Mouse (Mus musculus): ENCODE measurements at regions not wholly inside any gene's neighbourhood (a gene's known extent, or its start where the extent isn't known, plus 50 kb on each side); places are given as distances from the start of the nearest gene placed in this dataset.

DNA sequence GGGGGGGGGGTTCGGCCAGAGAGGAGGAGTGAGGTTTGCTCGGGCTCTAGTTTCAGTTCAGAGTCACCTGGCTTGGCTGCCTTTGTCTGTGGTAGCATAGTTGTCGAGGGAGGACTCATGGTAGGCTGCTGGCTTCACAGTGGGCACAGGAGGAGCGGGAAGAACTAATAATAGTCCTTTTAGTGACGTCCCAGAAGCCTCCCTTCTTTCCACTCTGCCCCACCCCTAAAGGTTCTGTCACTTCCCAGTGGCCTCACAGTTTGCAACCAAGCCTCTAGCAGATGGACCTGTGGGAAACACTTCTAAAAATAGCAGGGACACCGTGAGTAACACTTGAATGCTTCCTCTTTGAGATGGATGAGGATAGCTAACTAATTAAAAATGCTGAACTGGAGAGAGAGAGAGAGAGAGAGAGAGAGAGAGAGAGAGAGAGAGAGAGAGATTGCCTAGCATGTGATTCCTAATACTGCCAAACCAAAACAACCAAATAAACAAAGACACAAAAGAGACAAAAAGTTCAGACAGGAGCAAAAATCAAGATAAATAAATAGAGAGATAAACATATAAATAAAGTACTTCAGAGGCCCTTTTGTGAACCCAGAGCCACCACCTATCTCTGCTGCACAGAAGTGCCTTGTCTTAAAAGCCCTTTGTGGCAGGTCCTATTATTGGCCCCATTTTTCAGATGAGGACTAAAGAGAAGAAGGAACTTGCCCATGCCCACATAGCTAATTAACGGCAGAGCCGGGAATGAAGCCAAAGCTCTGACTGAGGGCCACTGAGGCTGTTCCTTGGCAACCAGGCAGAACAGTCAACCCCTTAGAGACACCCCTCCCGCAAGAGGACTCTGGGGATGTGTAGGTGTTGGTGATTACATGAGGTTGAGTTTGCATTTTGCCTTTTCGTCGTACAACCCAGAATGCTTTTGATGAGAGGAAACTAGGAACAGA is 54.0 kb upstream of the Serp2 start:
- TF ChIP-seq POLR2A (IDR thresholded peaks at IDR 0.05; ENCODE audit: insufficient read depth, low read length): no peak
- no peak for TF ChIP-seq EP300 (IDR thresholded peaks at IDR 0.05; ENCODE audit: insufficient read depth, low read depth, low read length)
- TF ChIP-seq CTCF (IDR thresholded peaks at IDR 0.05; ENCODE audit: low read depth, low read length): no peak

Measured in ES-Bruce4 (cell line).